Mouse (Mus musculus): ENCODE data around the gene Rln1. TPM values are rescaled to one million over a fixed set of nuclear protein-coding genes. Genes with fewer than 3 reads are reported as not detected.

The Rln1 gene
- polyA plus RNA-seq, 1 experiment from 2014 or later, result 0.21 TPM

Other genes with a start within 250 kb of the Rln1 start
- 89.9 and 95.4 TPM in 2 replicates for gene Rcl1, start 233.3 kb downstream of the Rln1 start, polyA plus RNA-seq (2016; fragmentation: Nextera tagmentation; extraction: Ambion mirVana)
- 6.7 and 6.9 TPM in 2 replicates for gene Jak2, start 82.8 kb downstream of the Rln1 start, polyA plus RNA-seq (2016; fragmentation: Nextera tagmentation; extraction: Ambion mirVana)
- gene Insl6, start 9.3 kb downstream of the Rln1 start, polyA plus RNA-seq (2016; fragmentation: Nextera tagmentation; extraction: Ambion mirVana), result 6.0 and 7.0 TPM in 2 replicates
- gene Plgrkt, start 32.7 kb upstream of the Rln1 start, polyA plus RNA-seq (2016; fragmentation: Nextera tagmentation; extraction: Ambion mirVana), result 34.7 and 35.3 TPM in 2 replicates
- 0.11 and 0.18 TPM in 2 replicates for gene Cd274, start 32.8 kb upstream of the Rln1 start, polyA plus RNA-seq (2016; fragmentation: Nextera tagmentation; extraction: Ambion mirVana)
- not detected in 2 replicates for gene Pdcd1lg2, start 76.2 kb upstream of the Rln1 start, polyA plus RNA-seq (2016; fragmentation: Nextera tagmentation; extraction: Ambion mirVana)
- 17.1 and 20.0 TPM in 2 replicates for gene Ric1, start 187.6 kb upstream of the Rln1 start, polyA plus RNA-seq (2016; fragmentation: Nextera tagmentation; extraction: Ambion mirVana)

Data from embryonic facial prominence, embryonic 10.5 days (tissue).